Mouse (Mus musculus) stomach, embryonic 15.5 days (tissue): Measurements from ENCODE around the gene Znrf2. TPM values are rescaled to one million over a fixed set of nuclear protein-coding genes. Genes with fewer than 3 reads are reported as not detected.

Experiments
- ATAC-seq: fragments of 200-750 bp; cut with Nextera tagmentation; 2 replicates; pipeline ENCODE4 v1.8.0; 2017; ENCODE audit warnings: low read depth, moderate number of reproducible peaks, moderate TSS enrichment; ENCODE audit not compliant: insufficient read depth, low FRiP score
- H3K27ac ChIP-seq: fragments of 300-500 bp; sonication (generic); 2 replicates; pipeline ENCODE4 v1.5.1; 2015; ENCODE audit warnings: mild to moderate bottlenecking, inconsistent platforms
- H3K27me3 ChIP-seq: fragments of 300-500 bp; sonication (generic); replicated peaks from 2 replicates; pipeline ENCODE4 v1.6.1; 2015; ENCODE audit warnings: inconsistent platforms
- H3K36me3 ChIP-seq: fragments of 300-500 bp; sonication (generic); 2 replicates; pipeline ENCODE4 v1.6.1; 2015; ENCODE audit warnings: inconsistent platforms
- H3K4me1 ChIP-seq: fragments of 300-500 bp; sonication (generic); 2 replicates; pipeline ENCODE4 v1.6.1; 2015; ENCODE audit warnings: inconsistent platforms
- H3K4me2 ChIP-seq: fragments of 300-500 bp; sonication (generic); 2 replicates; pipeline ENCODE4 v1.6.1; 2015; ENCODE audit warnings: mild to moderate bottlenecking, inconsistent platforms
- H3K4me3 ChIP-seq: fragments of 300-500 bp; sonication (generic); replicated peaks from 2 replicates; pipeline ENCODE4 v1.5.1; 2015; ENCODE audit warnings: inconsistent platforms
- H3K9ac ChIP-seq: fragments of 300-500 bp; sonication (generic); 2 replicates; pipeline ENCODE4 v1.6.1; 2015; ENCODE audit warnings: inconsistent platforms
- H3K9me3 ChIP-seq: fragments of 300-500 bp; sonication (generic); 2 replicates; pipeline ENCODE4 v1.6.1; 2016; ENCODE audit warnings: inconsistent platforms
- WGBS: fragments of 180-500 bp; shearing (Covaris S2); methylation state at CpG from one replicate; pipeline ENCODE4 v1.1.7; 2015; 5-methylcytosine and 5-hydroxymethylcytosine counted together
- polyA plus RNA-seq: library from polyadenylated mRNA; unstranded; fragments of >200 nt; fragmentation: Nextera tagmentation; extraction: Ambion mirVana; gene quantifications from 2 replicates; pipeline ENCODE4 v1.2.1, GENCODE M21; 2015

Znrf2 gene
- polyA plus RNA-seq, 1 experiment from 2014 or later, result 5.3 TPM

DNA sequence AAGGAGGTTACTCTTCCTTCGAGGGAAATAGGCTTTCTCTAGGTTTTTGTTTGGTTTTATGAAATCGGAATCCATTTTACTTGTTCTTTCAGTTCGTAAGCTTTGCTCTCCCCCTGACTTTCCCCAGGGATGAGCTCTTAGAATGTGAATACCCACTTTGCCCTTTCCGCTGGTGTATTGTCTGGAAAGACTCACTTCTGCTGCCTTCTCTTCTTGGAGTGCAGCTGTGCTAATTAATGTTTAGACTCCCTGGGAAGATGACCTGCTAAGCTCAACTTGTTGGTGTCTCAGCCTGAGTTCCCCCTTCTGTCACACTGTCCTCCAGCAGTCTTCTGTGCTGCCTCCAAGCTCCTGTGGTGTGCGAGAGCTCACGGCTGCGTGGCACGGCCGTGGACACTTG lies 73.5 kb downstream of the Znrf2 start:
- Histone ChIP-seq H3K4me3 (no peak overlapping the region), H3K9ac (no peak overlapping the region), H3K4me2 (no peak overlapping the region), H3K27ac (no peak overlapping the region), H3K9me3 (no peaks in the 10 kb centered on the region), H3K36me3 (no peaks in the 10 kb centered on the region), H3K4me1 (no peaks in the 10 kb centered on the region), H3K27me3 (no peaks in the 10 kb centered on the region)
- WGBS, result 74% methylated on average over 9 of the region's 9 CpGs
- ATAC-seq, result no peak

DNA sequence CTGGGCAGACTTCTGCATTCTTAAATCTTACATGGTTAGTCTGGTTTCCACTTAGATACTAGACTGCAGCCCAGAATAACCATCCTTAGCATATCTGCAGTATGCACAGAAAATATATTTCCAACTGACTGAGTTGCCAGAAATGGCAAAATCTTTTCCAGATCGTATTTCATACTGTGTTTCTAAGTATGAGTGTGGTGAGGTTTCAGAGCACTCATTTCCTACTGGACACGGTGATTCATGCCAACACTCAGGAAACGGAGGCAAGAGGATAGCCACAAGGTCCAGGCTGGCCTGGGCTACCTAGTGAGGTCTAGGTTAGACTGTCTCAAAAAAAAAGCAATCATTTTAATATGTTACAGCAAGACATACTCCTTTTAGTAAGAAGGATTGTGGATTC lies 74.7 kb downstream of the Znrf2 start:
- Histone ChIP-seq H3K9ac (no peak overlapping the region), H3K27me3 (no peaks in the 10 kb centered on the region), H3K9me3 (no peaks in the 10 kb centered on the region), H3K27ac (no peak overlapping the region), H3K36me3 (no peaks in the 10 kb centered on the region), H3K4me2 (no peak overlapping the region), H3K4me1 (no peaks in the 10 kb centered on the region), H3K4me3 (no peak overlapping the region)
- no peak for ATAC-seq
- 66% methylated on average over 3 of the region's 3 CpGs for WGBS

DNA sequence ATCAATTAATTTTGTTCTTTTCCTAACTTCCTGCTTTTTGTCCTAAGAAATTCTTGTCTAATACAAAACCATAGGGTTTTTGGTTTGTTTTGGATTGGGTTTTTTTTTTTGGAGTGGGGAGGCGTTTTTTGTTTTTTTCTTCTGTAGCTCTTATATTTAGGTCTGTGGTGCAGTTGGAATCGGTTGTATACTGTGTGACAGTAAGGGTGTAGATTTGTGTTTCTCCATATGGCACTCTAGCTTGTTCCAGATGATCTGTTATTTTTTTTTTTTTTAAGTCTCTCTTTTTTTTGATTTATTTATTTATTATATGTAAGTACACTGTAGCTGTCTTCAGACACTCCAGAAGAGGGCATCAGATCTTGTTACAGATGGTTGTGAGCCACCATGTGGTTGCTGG lies 83.5 kb downstream of the Znrf2 start:
- no peak overlapping the region for H3K9ac ChIP-seq
- no peak overlapping the region for H3K4me3 ChIP-seq
- no peaks in the 10 kb centered on the region for H3K4me1 ChIP-seq
- no peak overlapping the region for H3K4me2 ChIP-seq
- no peaks in the 10 kb centered on the region for H3K9me3 ChIP-seq
- H3K27me3 ChIP-seq, result no peaks in the 10 kb centered on the region
- H3K36me3 ChIP-seq, result no peaks in the 10 kb centered on the region
- no peak overlapping the region for H3K27ac ChIP-seq
- no peak for ATAC-seq
- 83% methylated on average over 2 of the region's 2 CpGs for WGBS

DNA sequence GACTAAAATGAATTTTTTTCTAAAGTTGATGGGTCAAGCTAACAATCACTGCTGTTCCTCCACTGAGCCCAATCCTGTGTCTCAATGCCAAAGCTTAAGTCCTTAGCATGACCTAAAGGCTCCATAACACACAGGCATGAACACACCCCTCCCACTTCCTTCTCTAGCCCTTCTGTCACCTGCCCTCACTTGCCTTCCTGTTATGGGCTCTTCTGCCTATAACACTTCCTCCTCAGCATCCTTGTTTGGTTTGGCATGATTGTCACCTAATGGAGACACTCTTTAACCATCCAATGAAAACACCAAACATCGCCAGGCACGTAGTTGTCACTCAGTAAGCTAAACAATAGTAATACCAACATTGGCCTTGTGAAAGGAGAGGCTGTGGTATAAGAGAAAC lies 85.8 kb downstream of the Znrf2 start:
- Histone ChIP-seq H3K27ac (no peak overlapping the region), H3K9ac (no peak overlapping the region), H3K4me2 (no peak overlapping the region), H3K4me3 (no peak overlapping the region), H3K27me3 (no peaks in the 10 kb centered on the region), H3K9me3 (no peaks in the 10 kb centered on the region), H3K36me3 (no peaks in the 10 kb centered on the region), H3K4me1 (no peaks in the 10 kb centered on the region)
- ATAC-seq, result no peak
- WGBS, result 84% methylated on average over 2 of the region's 2 CpGs

DNA sequence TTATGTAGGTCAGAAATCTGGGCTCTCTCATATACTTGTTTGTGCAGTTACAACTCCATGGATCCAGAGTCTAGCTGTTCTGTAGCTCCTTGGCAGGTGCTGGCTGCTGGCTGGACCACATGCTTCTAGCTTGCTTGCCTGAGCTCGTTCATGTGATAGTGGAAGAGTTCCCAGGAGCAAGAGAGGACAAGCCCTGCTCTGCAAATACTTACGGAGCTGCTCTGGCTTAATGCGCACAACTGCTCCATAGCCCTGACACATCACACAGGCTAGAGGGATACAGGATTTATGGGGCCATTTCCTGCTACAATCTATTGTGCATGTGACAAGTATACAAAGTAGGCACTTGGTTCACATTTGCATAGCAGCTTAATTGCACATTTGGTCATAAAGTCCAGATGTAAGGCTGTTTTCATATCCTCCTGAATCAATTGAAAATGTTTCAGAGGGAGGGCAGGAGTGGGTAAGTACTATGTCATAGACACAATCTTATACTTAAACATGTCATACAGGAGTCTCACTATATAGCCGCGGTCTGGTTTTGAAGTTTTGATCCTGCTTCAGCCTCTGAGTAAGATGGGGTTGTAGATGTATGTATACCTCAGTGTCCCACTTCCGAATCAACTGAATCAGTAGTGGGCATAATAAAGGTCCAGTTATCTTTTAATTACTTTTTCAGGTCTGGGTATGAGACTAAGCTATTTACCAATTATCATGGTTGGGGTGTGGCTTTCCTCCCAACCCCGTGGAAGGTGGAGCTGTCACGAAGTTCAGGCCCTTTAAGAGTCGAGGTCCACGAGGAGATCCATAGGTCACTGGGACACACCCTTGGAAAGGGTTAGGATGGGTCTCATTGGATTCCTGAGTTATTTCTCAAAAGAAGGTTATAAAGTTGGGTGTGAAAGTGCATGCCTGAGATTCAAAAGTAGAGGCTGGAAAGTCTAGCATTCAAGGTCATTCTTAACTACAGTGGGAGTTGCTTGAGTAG lies 89.6 kb downstream of the Znrf2 start:
- H3K27ac ChIP-seq, result no peak overlapping the region
- H3K9me3 ChIP-seq, result no peaks in the 10 kb centered on the region
- no peaks in the 10 kb centered on the region for H3K4me1 ChIP-seq
- no peaks in the 10 kb centered on the region for H3K36me3 ChIP-seq
- H3K4me3 ChIP-seq, result no peak overlapping the region
- no peaks in the 10 kb centered on the region for H3K27me3 ChIP-seq
- 82% methylated on average over 10 of the region's 10 CpGs for WGBS
- no peak overlapping the region for H3K9ac ChIP-seq
- H3K4me2 ChIP-seq, result no peak overlapping the region
- ATAC-seq, result no peak

DNA sequence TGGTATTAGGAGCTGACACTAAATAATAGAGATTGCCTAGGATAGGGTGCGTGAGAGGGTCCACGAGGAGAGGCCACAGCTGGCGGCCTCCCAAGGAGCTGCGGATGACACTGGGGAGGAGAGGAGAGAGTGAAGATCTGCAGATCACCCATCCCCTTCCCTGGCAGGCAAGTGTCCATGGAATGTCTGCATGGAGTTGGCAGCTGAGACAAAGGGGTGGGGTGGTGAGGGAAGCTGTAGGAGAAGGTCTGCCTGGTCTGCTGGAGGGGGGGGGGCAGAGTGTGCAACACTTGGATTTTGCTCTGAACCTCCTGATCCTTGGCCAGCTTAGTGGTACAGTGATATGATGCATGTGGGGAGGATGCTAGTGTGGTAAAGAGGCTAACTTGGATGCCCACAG lies 98.3 kb downstream of the Znrf2 start:
- Histone ChIP-seq H3K4me1 (no peaks in the 10 kb centered on the region), H3K4me2 (no peak overlapping the region), H3K27ac (no peak overlapping the region), H3K27me3 (no peaks in the 10 kb centered on the region), H3K9ac (no peak overlapping the region), H3K36me3 (no peaks in the 10 kb centered on the region), H3K9me3 (no peaks in the 10 kb centered on the region), H3K4me3 (no peak overlapping the region)
- ATAC-seq, result no peak
- WGBS, result 60% methylated on average over 4 of the region's 4 CpGs

DNA sequence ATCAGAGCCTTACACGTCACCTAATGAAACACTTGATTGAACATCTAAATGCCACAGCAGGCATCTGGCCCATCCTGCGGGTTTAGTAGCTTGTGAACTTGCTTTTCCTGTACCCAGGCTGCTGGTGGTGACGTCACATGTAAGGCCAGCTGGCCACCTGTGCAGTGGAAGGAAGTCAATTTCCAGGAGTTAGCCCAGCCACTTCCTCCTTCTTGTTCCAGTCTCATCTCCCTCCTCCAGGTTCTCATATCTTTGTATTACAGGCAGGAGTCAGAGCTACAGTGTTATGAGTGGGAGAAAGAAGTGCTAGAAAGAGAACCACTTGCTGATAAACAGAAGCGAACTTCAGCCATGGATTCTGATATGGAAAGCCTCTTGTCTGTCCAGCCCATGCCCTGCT lies 99.4 kb downstream of the Znrf2 start:
- no peak overlapping the region for H3K4me2 ChIP-seq
- no peaks in the 10 kb centered on the region for H3K27me3 ChIP-seq
- H3K4me1 ChIP-seq, result no peaks in the 10 kb centered on the region
- no peak overlapping the region for H3K9ac ChIP-seq
- no peak for ATAC-seq
- H3K27ac ChIP-seq, result no peak overlapping the region
- no peaks in the 10 kb centered on the region for H3K9me3 ChIP-seq
- no peak overlapping the region for H3K4me3 ChIP-seq
- WGBS, result 60% methylated on average over 4 of the region's 4 CpGs
- no peaks in the 10 kb centered on the region for H3K36me3 ChIP-seq

DNA sequence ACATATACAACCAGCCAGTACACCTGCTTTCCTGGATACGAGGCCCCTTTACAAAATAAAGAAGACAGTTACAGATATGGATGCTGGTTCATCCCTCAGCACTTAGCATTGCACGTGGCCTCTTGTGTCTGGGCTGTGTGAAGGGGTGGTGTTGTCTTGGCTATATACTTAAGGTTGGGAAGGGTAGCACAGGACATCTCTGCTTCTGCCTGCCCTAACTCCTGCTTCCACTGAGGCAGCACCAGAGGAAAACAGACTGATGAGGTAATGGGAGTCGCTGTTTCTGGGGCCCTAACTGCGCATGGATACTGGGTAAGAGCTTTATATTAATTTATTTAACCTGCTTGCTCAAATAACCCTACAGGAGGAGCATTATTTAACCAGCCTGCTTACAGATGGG lies 100.2 kb downstream of the Znrf2 start:
- no peaks in the 10 kb centered on the region for H3K36me3 ChIP-seq
- no peaks in the 10 kb centered on the region for H3K27me3 ChIP-seq
- WGBS, result 71% methylated on average over 4 of the region's 4 CpGs
- no peak overlapping the region for H3K4me2 ChIP-seq
- no peak for ATAC-seq
- H3K4me1 ChIP-seq, result no peaks in the 10 kb centered on the region
- no peak overlapping the region for H3K27ac ChIP-seq
- H3K4me3 ChIP-seq, result no peak overlapping the region
- no peaks in the 10 kb centered on the region for H3K9me3 ChIP-seq
- no peak overlapping the region for H3K9ac ChIP-seq

DNA sequence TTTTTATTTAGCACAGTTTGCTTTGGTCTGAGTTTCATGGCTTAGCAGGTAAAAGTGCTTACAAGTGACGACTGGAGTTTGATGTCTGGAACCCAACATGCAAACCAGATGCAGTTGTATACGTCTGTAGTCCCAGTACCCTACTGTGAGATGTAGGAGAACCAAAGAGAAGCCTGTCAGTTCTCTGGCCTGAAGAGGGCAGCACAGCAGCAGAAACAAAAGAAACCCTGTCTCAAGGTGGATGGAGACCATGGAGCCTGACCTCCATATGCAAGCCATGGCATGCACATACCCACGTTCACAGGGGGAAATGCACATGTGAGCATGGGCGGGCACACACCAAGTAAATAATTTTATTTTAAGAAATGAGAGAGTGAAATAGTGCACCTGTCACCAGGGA lies 100.8 kb downstream of the Znrf2 start:
- 31% methylated on average over 4 of the region's 4 CpGs for WGBS

DNA sequence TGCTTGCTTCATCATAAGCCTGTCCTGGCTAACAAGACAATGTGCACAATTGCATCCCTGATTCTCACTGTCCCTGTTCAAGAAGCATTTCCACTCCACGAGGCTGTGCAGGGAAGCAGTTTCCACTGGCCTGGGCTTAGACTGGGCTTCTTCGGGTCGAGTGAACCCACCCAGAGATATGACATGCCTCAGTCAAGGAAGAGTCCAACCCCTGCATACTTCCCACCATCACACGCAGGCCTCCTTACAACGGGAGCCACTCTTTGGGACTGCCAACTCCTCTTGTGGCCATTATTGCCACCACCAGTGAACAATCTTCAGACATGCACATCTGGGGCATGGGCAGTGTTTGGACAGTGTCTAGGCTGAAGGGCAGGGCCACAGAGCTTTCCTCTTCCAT lies 101.8 kb downstream of the Znrf2 start:
- ATAC-seq, result no peak
- Histone ChIP-seq H3K4me3 (no peak overlapping the region), H3K9me3 (no peaks in the 10 kb centered on the region), H3K4me2 (no peak overlapping the region), H3K4me1 (no peaks in the 10 kb centered on the region), H3K9ac (no peak overlapping the region), H3K27ac (no peak overlapping the region), H3K27me3 (no peaks in the 10 kb centered on the region), H3K36me3 (no peaks in the 10 kb centered on the region)
- WGBS, result 83% methylated on average over 5 of the region's 5 CpGs

More for the DNA sequence above, 100.8 kb downstream of the Znrf2 start:
- Histone ChIP-seq H3K27me3 (no peaks in the 10 kb centered on the region), H3K36me3 (no peaks in the 10 kb centered on the region), H3K9me3 (no peaks in the 10 kb centered on the region), H3K27ac (no peak overlapping the region), H3K9ac (no peak overlapping the region), H3K4me2 (no peak overlapping the region), H3K4me1 (no peaks in the 10 kb centered on the region), H3K4me3 (no peak overlapping the region)
- no peak for ATAC-seq

DNA sequence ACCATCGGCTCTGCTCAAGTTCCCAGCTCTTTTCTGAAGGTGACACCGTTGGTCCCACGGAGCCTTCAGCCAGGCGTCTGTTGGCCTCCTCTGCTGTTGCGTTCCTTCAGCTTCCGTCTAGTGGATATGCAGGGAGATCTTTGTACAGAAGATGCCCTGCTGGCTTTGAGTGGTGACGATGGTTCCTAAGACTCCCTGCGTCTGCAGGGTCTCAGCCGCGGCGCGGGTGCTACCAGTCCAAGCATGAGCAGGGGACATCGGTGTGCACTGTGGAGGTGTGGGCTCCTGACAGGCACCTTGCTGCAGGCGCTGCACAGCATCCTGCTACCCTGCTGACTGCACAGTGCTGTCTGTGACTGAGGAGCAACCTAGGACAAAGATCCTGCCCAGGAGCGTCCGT lies 107.8 kb downstream of the Znrf2 start:
- Histone ChIP-seq H3K36me3 (0 out of 2 replicates have a peak, but pooled peaks cover 3% of the 10 kb centered on the region), H3K4me1 (no peaks in the 10 kb centered on the region), H3K4me3 (no peak overlapping the region), H3K27me3 (no peaks in the 10 kb centered on the region), H3K9me3 (no peaks in the 10 kb centered on the region), H3K4me2 (no peak overlapping the region), H3K9ac (no peak overlapping the region), H3K27ac (no peak overlapping the region)
- ATAC-seq, result no peak
- WGBS, result 93% methylated on average over 16 of the region's 16 CpGs

DNA sequence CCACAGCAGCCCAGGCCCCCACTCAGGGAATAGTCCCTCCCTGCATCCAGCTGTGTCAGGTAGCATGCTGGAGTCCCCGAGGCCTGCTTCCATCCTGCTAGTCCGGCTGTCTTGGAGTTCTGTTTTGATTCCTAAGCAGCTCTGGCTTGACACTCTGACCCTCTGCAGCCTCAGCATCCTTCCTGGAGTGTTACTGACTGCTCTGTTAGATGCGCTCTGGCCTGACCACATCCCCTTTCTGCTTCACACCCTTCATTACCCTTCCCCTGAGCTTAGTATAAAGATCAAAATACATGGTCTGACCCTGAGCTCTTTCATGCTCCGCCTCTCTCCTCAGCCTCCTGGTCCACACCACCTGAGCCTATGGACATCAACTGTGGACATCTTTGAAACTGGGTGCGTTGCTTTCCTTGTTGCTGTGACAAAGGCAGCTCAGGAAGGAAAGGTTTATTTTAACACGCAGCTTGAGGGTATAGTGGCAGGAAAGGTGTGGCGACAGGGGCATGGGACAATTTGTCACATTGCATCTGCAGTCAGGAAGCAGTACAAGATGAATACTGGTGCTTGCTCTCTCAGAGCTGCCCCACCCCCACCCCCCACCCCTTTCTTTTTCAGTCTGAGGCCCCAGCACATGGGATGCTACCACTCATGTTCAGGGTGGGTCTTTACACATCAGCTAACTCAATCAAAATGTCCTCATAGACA lies 109.2 kb downstream of the Znrf2 start:
- no peak overlapping the region for H3K4me3 ChIP-seq
- no peak overlapping the region for H3K9ac ChIP-seq
- H3K36me3 ChIP-seq, result 0 out of 2 replicates have a peak, but pooled peaks cover 3% of the 10 kb centered on the region
- WGBS, result 50% methylated on average over 7 of the region's 7 CpGs
- no peaks in the 10 kb centered on the region for H3K4me1 ChIP-seq
- no peak for ATAC-seq
- H3K4me2 ChIP-seq, result no peak overlapping the region
- H3K27ac ChIP-seq, result no peak overlapping the region
- no peaks in the 10 kb centered on the region for H3K9me3 ChIP-seq
- no peaks in the 10 kb centered on the region for H3K27me3 ChIP-seq
